ENCODE assay signal across 25 mouse cellular contexts in the genomic region with DNA sequence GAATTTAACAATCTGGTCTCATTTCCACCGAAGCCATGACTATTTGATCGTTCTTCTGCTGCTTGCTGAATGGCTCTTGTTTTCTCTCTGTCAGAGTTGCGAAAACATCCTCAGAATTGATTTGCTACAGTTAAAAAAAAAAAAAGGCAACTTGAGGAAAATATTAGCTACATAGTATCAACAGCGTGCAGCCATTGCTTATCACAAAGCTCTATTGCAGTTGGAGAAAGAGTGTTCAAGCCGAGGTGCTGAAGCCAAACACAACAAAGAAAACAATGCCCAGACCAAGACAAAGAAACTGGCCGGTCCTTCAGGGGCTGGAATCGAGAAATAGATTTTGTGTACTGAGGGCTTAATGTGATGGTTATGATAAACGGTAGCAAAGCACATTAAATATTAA. TPM values are rescaled to one million over a fixed set of nuclear protein-coding genes. Genes with fewer than 3 reads are reported as not detected.
DNase-seq lines count a peak whose midpoint lies in the region; ATAC-seq and TF ChIP-seq lines count a peak whose summit lies in the region.
"Had no signal": no experiment of that assay in that cellular context is flagged by ENCODE, and none has a peak within 500 bp of the region (broad histone marks: within the 10 kb centered on the region; RNA-seq: fewer than 3 reads in every experiment).

No protein-coding gene starts in this region.

- no peaks in the 10 kb centered on the region; the same call in 1 of the 2 replicates for H3K79me2 ChIP-seq in MEL (ENCODE audit: control insufficient read depth, insufficient read depth, low read length, poor library complexity)

- no peak for TF ChIP-seq POLR2A in MEL (IDR thresholded peaks at IDR 0.05; ENCODE audit: control insufficient read depth in 1 of 2, insufficient read depth in 1 of 2, low read depth in 1 of 2, low read length in 2 of 2, poor library complexity in 1 of 2)

- peak; percentile 35 to 52; a peak in 2 of 4 replicates for TF ChIP-seq EP300 in MEL (IDR thresholded peaks at IDR 0.05; ENCODE audit: low read depth in 1 of 2, low read length in 2 of 2)

- no peaks in the 10 kb centered on the region for H3K9me3 ChIP-seq in heart, embryonic 10.5 days
- H3K9me3 ChIP-seq in heart, embryonic 13.5 days, result no peaks in the 10 kb centered on the region
- no peaks in the 10 kb centered on the region for H3K9me3 ChIP-seq in heart, embryonic 16.5 days (replicated peaks; ENCODE audit: control insufficient read depth, low read length)
- H3K9me3 ChIP-seq in MEL (replicated peaks; ENCODE audit: insufficient read depth, low read length), result no peaks in the 10 kb centered on the region
- H3K9me3 ChIP-seq: embryonic facial prominence, embryonic 12.5 days; embryonic facial prominence, embryonic 15.5 days had no signal

- TF ChIP-seq RAD21 in MEL (IDR thresholded peaks at IDR 0.05; ENCODE audit: low read depth, low read length), result no peak

- no peak overlapping the region for H3K4me3 ChIP-seq in heart, embryonic 10.5 days
- H3K4me3 ChIP-seq in heart, embryonic 13.5 days, result no peak overlapping the region
- H3K4me3 ChIP-seq in heart, embryonic 16.5 days (ENCODE audit: low read length), result no peak overlapping the region
- H3K4me3 ChIP-seq in MEL (ENCODE audit: control insufficient read depth in 1 of 2, insufficient read depth in 1 of 2, low read depth in 2 of 2, low read length in 2 of 2), result no peak overlapping the region
- H3K4me3 ChIP-seq: embryonic facial prominence, embryonic 12.5 days; embryonic facial prominence, embryonic 15.5 days; gastrocnemius, adult 2 months had no signal

- H3K36me3 ChIP-seq in heart, embryonic 10.5 days, result no peaks in the 10 kb centered on the region
- H3K36me3 ChIP-seq in heart, embryonic 13.5 days, result no peaks in the 10 kb centered on the region
- no peaks in the 10 kb centered on the region for H3K36me3 ChIP-seq in heart, embryonic 16.5 days (ENCODE audit: control insufficient read depth, insufficient read depth)
- H3K36me3 ChIP-seq in MEL (ENCODE audit: control insufficient read depth in 1 of 2, insufficient read depth in 2 of 2, low read length in 2 of 2), result peaks cover 0 to 22% of the 10 kb centered on the region in 2 experiments; a peak in 2 of 4 replicates
- H3K36me3 ChIP-seq: embryonic facial prominence, embryonic 12.5 days; embryonic facial prominence, embryonic 15.5 days had no signal

- no peak for TF ChIP-seq CTCF in MEL (IDR thresholded peaks at IDR 0.05 in 2 of 3, conservative IDR thresholded peaks at IDR 0.05 in 1 of 3; ENCODE audit: control insufficient read depth in 1 of 3, insufficient read depth in 1 of 3, low read depth in 2 of 3, low read length in 3 of 3, poor library complexity in 1 of 3, severe bottlenecking in 1 of 3)

- no peak overlapping the region for H3K9ac ChIP-seq in heart, embryonic 13.5 days
- H3K9ac ChIP-seq in heart, embryonic 16.5 days (ENCODE audit: low read length), result no peak overlapping the region
- H3K9ac ChIP-seq in MEL (ENCODE audit: control insufficient read depth, low read depth, low read length, poor library complexity, severe bottlenecking), result no peak overlapping the region
- H3K9ac ChIP-seq: embryonic facial prominence, embryonic 12.5 days; embryonic facial prominence, embryonic 15.5 days; forebrain, postnatal 0 days; hindbrain, embryonic 14.5 days had no signal

- intact Hi-C loops in heart, postnatal 14 days (cut with DNase I), result no loop called here

- 69% methylated on average over 8 of the region's 8 CpGs for WGBS in heart, embryonic 10.5 days
- WGBS in heart, embryonic 13.5 days, result 61% methylated on average over 8 of the region's 8 CpGs
- 67% methylated on average over 8 of the region's 8 CpGs for WGBS in heart, embryonic 16.5 days

- ATAC-seq in heart, embryonic 13.5 days (ENCODE audit: extremely low read depth, insufficient number of reproducible peaks, low FRiP score, low TSS enrichment), result no peak
- ATAC-seq in heart, embryonic 16.5 days (replicated peaks; ENCODE audit: extremely low read depth, insufficient read depth, low FRiP score), result no peak
- ATAC-seq: forebrain, embryonic 14.5 days; forebrain, postnatal 0 days; hindbrain, postnatal 0 days; inflammation-experienced regulatory T-cells, adult 6 months; intestine, embryonic 16.5 days; Patski had no signal

- peak overlapping the region; percentile 84; the same call in 1 of the 2 replicates for H3K27ac ChIP-seq in heart, embryonic 10.5 days
- peak overlapping the region; percentile 79 for H3K27ac ChIP-seq in heart, embryonic 13.5 days (replicated peaks)
- H3K27ac ChIP-seq in heart, embryonic 16.5 days (ENCODE audit: low read length), result peak overlapping the region; percentile 30; the same call in 1 of the 2 replicates
- no peak overlapping the region for H3K27ac ChIP-seq in MEL (ENCODE audit: control insufficient read depth, low read depth, low read length)
- H3K27ac ChIP-seq: embryonic facial prominence, embryonic 12.5 days; embryonic facial prominence, embryonic 15.5 days; gastrocnemius, adult 2 months; hindbrain, embryonic 14.5 days; hindbrain, postnatal 0 days had no signal

- no peak for DNase-seq in heart, embryonic 10.5 days (ENCODE audit: low spot score)
- DNase-seq in heart, postnatal 14 days, result no peak
- DNase-seq in heart, adult 9 months (ENCODE audit: low spot score in 2 of 2), result no peak
- no peak for DNase-seq in heart, postnatal 4 days
- no peak for DNase-seq in MEL (ENCODE audit: low read depth, low spot score)
- DNase-seq: adrenal gland, postnatal 10 days; adrenal gland, postnatal 36 days; cerebellum, adult 18-20 months; cerebellum, adult 9-10 months; cerebellum, postnatal 25 days; forebrain, postnatal 0 days; gastrocnemius, adult 2 months; gastrocnemius, postnatal 14 days; heart, adult 11 months; kidney, adult 18-20 months had no signal

- H3K27me3 ChIP-seq in heart, embryonic 10.5 days (ENCODE audit: insufficient read depth, poor library complexity, severe bottlenecking), result no peaks in the 10 kb centered on the region
- H3K27me3 ChIP-seq in heart, embryonic 13.5 days (replicated peaks), result no peaks in the 10 kb centered on the region
- no peaks in the 10 kb centered on the region for H3K27me3 ChIP-seq in heart, embryonic 16.5 days (ENCODE audit: control insufficient read depth, insufficient read depth, low read length)
- H3K27me3 ChIP-seq in MEL (ENCODE audit: control insufficient read depth in 1 of 2, insufficient read depth in 2 of 2, low read length in 2 of 2), result no peaks in the 10 kb centered on the region
- H3K27me3 ChIP-seq: embryonic facial prominence, embryonic 12.5 days; embryonic facial prominence, embryonic 15.5 days; Patski had no signal

- no peak overlapping the region for H3K4me2 ChIP-seq in heart, embryonic 13.5 days
- H3K4me2 ChIP-seq in heart, embryonic 16.5 days (ENCODE audit: low read depth, low read length), result no peak overlapping the region
- H3K4me2 ChIP-seq: embryonic facial prominence, embryonic 12.5 days; embryonic facial prominence, embryonic 15.5 days; hindbrain, embryonic 14.5 days had no signal

- H3K4me1 ChIP-seq in heart, embryonic 10.5 days, result peaks cover 32% of the 10 kb centered on the region
- H3K4me1 ChIP-seq in heart, embryonic 13.5 days, result peaks cover 36% of the 10 kb centered on the region
- peaks cover 23% of the 10 kb centered on the region for H3K4me1 ChIP-seq in heart, embryonic 16.5 days (ENCODE audit: control insufficient read depth, insufficient read depth, low read length)
- peaks cover 24 to 36% of the 10 kb centered on the region in 2 experiments for H3K4me1 ChIP-seq in MEL (ENCODE audit: control insufficient read depth in 1 of 2, insufficient read depth in 2 of 2, low read length in 2 of 2)
- H3K4me1 ChIP-seq: embryonic facial prominence, embryonic 12.5 days; embryonic facial prominence, embryonic 15.5 days had no signal

TF ChIP-seq in MEL, 35 proteins besides CTCF, POLR2A, EP300 and RAD21:
- TF ChIP-seq GATA1 (IDR thresholded peaks at IDR 0.05; ENCODE audit: low read depth, low read length), result peak; percentile 38; the same call in 1 of the 2 replicates
- no peak for TF ChIP-seq ZC3H11A (IDR thresholded peaks at IDR 0.05; ENCODE audit: low read depth, low read length)
- TF ChIP-seq TAL1 (IDR thresholded peaks at IDR 0.05; ENCODE audit: low read length), result peak; percentile 33; the same call in 1 of the 2 replicates
- peak; percentile 15; the same call in 1 of the 2 replicates for TF ChIP-seq ETS1 (IDR thresholded peaks at IDR 0.05; ENCODE audit: low read depth, low read length)
- TF ChIP-seq ZNF384 (IDR thresholded peaks at IDR 0.05; ENCODE audit: low read depth, low read length), result peak; percentile 77
- TF ChIP-seq TCF12 (IDR thresholded peaks at IDR 0.05; ENCODE audit: low read depth, low read length), result peak; percentile 48

RNA-seq across cellular contexts. Expression of a gene that starts 47.0 kb away (rescaled TPM):
- polyA plus RNA-seq in heart, embryonic 10.5 days (2016; fragmentation: Nextera tagmentation; extraction: Ambion mirVana), result 6.8 and 8.3 TPM in 2 replicates
- total RNA-seq in heart, postnatal 14 days (2021), result 1 to 10 TPM; 6.7 to 9.2 TPM
- 6.0 and 7.2 TPM in 2 replicates for polyA plus RNA-seq in heart, embryonic 13.5 days (2015; fragmentation: Nextera tagmentation; extraction: Ambion mirVana)
- polyA plus RNA-seq in heart, embryonic 16.5 days (2015; fragmentation: Nextera tagmentation; extraction: Ambion mirVana), result 7.0 and 7.2 TPM in 2 replicates
- total RNA-seq in heart, postnatal 4 days (2021), result 10 to 100 TPM; 13.9 to 16.3 TPM
- total RNA-seq in MEL (2012; rRNA removed), result 19.0 and 21.0 TPM in 2 replicates
- polyA plus RNA-seq in MEL (2012; ENCODE audit: insufficient read depth in 1 of 2, insufficient read length in 2 of 2, low read depth in 1 of 2, low replicate concordance in 2 of 2, missing spikeins in 1 of 2), result 10 to 100 TPM; 23.3 to 78.7 TPM
